Mouse (Mus musculus): ENCODE measurements at regions not wholly inside any gene's neighbourhood (a gene's known extent, or its start where the extent isn't known, plus 50 kb on each side); places are given as distances from the start of the nearest gene placed in this dataset.

DNA sequence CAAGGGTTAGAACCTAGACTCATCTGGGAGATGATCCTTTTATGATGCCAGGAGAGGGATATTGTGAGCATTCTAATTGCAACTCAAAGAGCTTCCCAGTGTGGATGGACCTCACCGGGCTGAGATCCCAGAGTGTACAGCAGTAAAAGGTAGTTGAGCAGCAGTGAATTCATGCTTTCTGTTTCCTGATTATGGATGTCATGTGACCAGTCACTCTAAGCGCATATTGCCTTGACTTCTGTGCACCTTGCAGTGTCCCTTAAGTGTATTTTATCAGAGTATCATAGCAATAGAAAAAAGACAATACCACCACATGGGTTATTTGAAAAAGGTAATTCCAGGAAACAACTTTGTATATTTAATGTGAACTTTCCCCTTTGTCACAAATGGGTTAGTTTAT lies 193.9 kb upstream of the Chrm3 start:
- TF ChIP-seq CTCF (IDR thresholded peaks at IDR 0.05; ENCODE audit: low read depth, low read length) (no peak), POLR2A (IDR thresholded peaks at IDR 0.05; ENCODE audit: extremely low read depth, insufficient read depth, low read length) (no peak)
